Mouse (Mus musculus) heart, embryonic 12.5 days (tissue): ENCODE results near the gene Mgat4a. TPM values are rescaled to one million over a fixed set of nuclear protein-coding genes. Genes with fewer than 3 reads are reported as not detected.

Experiments used
- ATAC-seq: fragments of 200-750 bp; cut with Nextera tagmentation; 2 replicates; pipeline ENCODE4 v1.8.0; 2017; ENCODE audit warnings: moderate TSS enrichment, moderate library complexity; ENCODE audit not compliant: insufficient number of reproducible peaks, low FRiP score
- H3K27ac ChIP-seq: fragments of 300-500 bp; sonication (generic); 2 replicates; pipeline ENCODE4 v1.5.1; 2016; ENCODE audit warnings: mild to moderate bottlenecking, moderate library complexity; ENCODE audit not compliant: poor library complexity, severe bottlenecking
- H3K27me3 ChIP-seq: fragments of 300-500 bp; sonication (generic); replicated peaks from 2 replicates; pipeline ENCODE4 v1.6.1; 2016; ENCODE audit warnings: mild to moderate bottlenecking, moderate library complexity
- H3K36me3 ChIP-seq: fragments of 300-500 bp; sonication (generic); 2 replicates; pipeline ENCODE4 v1.6.1; 2016; ENCODE audit warnings: mild to moderate bottlenecking, moderate library complexity
- H3K4me1 ChIP-seq: fragments of 300-500 bp; sonication (generic); replicated peaks from 2 replicates; pipeline ENCODE4 v1.6.1; 2016; ENCODE audit warnings: mild to moderate bottlenecking
- H3K4me2 ChIP-seq: fragments of 300-500 bp; sonication (generic); 2 replicates; pipeline ENCODE4 v1.6.1; 2016; ENCODE audit warnings: mild to moderate bottlenecking, moderate library complexity
- H3K4me3 ChIP-seq: fragments of 300-500 bp; sonication (generic); 2 replicates; pipeline ENCODE4 v1.5.1; 2016; ENCODE audit warnings: mild to moderate bottlenecking
- H3K9ac ChIP-seq: fragments of 300-500 bp; sonication (generic); 2 replicates; pipeline ENCODE4 v1.6.1; 2016; ENCODE audit warnings: mild to moderate bottlenecking, moderate library complexity
- H3K9me3 ChIP-seq: fragments of 300-500 bp; sonication (generic); replicated peaks from 2 replicates; pipeline ENCODE4 v1.6.1; 2016; ENCODE audit warnings: mild to moderate bottlenecking, moderate library complexity
- WGBS: fragments of 180-500 bp; shearing (Covaris S2); methylation state at CpG from one replicate; pipeline ENCODE4 v1.1.7; 2016; 5-methylcytosine and 5-hydroxymethylcytosine counted together
- polyA plus RNA-seq: library from polyadenylated mRNA; unstranded; fragments of >200 nt; fragmentation: Nextera tagmentation; extraction: Ambion mirVana; gene quantifications from 2 replicates; pipeline ENCODE4 v1.2.1, GENCODE M21; 2016

Gene Mgat4a
- polyA plus RNA-seq, 1 experiment from 2014 or later: 3.9 TPM

DNA sequence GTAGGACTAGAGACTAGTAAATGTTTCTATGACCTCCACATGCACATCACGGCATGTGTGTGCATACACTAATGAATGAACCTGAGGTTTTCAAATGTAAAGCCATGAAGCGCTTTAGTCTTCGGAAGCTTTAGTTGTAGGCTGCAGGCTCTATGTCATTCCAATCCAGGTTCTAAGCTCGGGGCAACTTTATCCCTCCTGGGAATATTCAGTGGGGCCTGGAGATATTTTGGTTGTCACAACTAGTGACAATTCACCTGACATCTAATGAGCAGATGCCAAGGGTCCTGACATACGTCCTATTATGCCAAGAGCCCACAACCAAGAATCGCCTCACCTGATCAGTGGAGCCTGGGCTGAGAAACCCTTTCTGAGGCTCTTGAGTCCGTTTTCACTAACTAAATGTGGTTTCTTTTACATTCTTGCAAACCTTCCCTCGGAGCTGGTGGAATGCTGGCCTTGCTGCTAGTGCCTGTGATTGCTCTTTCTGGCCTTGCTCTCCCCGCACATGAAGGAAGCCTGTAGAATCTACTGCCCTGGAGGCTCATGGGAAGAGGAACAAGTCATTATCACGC is 75.9 kb downstream of the Mgat4a start:
- 72% methylated on average over 10 of the region's 10 CpGs for WGBS
- peaks cover 5% of the 10 kb centered on the region; the same call in 1 of the 2 replicates for H3K9me3 ChIP-seq
- H3K27me3 ChIP-seq: no peaks in the 10 kb centered on the region
- H3K36me3 ChIP-seq: no peaks in the 10 kb centered on the region
- 0 out of 2 replicates have a peak, but pooled peaks cover 3% of the 10 kb centered on the region for H3K4me1 ChIP-seq
- H3K4me2 ChIP-seq: no peak overlapping the region
- no peak overlapping the region for H3K4me3 ChIP-seq
- no peak overlapping the region for H3K9ac ChIP-seq
- no peak overlapping the region for H3K27ac ChIP-seq
- no peak for ATAC-seq

DNA sequence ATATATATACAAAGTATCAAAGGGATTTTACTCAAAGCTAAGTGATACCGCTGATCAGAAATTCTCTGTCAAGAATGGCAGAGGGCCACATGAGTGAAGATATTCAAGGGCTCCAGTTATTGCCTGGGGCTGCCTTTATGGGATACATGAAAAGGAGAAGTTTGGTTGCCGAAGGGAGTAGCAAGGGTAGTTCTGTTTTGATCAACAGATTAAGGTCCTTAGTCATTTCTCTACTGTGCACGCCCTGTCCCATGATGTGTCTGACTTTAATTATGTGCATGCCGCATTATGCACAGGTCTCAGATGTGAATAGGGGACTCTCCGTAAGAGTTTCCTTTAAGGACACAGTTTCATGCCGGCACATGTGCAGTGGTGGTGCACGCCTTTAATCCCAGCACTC is 83.3 kb downstream of the Mgat4a start:
- 89% methylated on average over 7 of the region's 7 CpGs for WGBS
- 0 out of 2 replicates have a peak, but pooled peaks cover 4% of the 10 kb centered on the region for H3K27me3 ChIP-seq
- no peak for ATAC-seq
- no peak overlapping the region for H3K27ac ChIP-seq
- H3K9me3 ChIP-seq: no peaks in the 10 kb centered on the region
- no peak overlapping the region for H3K9ac ChIP-seq
- H3K36me3 ChIP-seq: no peaks in the 10 kb centered on the region
- H3K4me3 ChIP-seq: no peak overlapping the region
- H3K4me1 ChIP-seq: 0 out of 2 replicates have a peak, but pooled peaks cover 5% of the 10 kb centered on the region
- no peak overlapping the region for H3K4me2 ChIP-seq

DNA sequence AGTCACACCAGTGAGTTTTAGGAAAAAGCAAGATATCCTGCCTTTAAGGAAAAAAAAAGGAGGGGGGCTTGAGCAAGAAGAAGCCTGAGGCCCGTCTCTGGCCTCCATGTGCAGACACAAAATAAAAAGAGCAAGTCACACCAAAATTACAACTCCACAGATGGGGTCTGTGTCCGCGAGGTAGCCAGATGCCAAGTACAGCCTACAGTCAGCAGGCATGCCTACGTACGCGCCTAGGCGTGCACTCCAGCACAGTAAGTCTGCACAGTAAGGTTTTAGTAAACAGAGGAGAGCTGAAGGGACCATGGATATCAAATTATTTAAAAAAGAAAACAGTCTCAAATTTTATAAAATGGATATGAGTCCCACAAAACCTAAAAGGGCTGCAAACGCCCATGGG is 89.5 kb downstream of the Mgat4a start:
- WGBS: 90% methylated on average over 8 of the region's 8 CpGs
- ATAC-seq: no peak
- H3K4me2 ChIP-seq: no peak overlapping the region

DNA sequence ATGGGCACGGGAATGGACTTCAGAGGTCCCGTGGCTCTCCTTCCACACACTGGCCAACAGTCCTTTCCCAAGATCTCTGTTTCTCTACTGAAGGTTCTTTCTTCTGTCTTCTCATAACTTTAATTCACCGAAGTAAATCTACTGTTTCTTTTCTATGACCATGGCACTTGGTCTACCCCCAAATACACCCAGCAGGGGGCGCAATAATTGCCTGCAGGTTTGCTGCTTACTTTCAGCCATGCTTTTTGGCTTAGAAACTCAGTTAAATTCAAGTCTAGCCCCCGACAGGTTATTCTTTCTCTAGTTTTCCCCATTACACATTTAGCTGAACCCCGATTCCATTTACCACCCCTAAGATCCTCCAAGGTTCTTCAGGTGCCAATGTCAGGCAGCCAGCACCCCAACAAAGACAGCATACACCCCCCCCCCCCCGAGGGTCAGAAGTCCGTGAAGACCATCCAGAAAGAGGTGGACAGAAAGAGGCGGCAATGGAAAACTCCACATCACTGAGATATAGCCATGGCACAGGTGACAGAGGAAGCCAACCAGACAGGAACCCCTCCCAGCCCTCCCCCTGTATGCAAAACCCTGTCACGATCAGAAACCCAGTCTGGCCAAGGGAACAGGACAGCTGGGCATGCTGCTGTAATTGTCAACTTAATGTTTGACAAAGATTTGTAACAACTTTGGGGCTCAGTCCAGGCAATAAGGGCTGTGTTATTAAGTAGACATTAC is 92.3 kb downstream of the Mgat4a start:
- no peak overlapping the region for H3K4me2 ChIP-seq
- ATAC-seq: no peak
- H3K9me3 ChIP-seq: no peaks in the 10 kb centered on the region
- no peak overlapping the region for H3K27ac ChIP-seq
- no peaks in the 10 kb centered on the region; the same call in 1 of the 2 replicates for H3K36me3 ChIP-seq
- no peaks in the 10 kb centered on the region for H3K4me1 ChIP-seq
- H3K27me3 ChIP-seq: no peaks in the 10 kb centered on the region
- no peak overlapping the region for H3K9ac ChIP-seq
- no peak overlapping the region for H3K4me3 ChIP-seq
- 71% methylated on average over 10 of the region's 10 CpGs for WGBS

More for the DNA sequence above, 89.5 kb downstream of the Mgat4a start:
- Histone ChIP-seq H3K27ac (no peak overlapping the region), H3K9me3 (no peaks in the 10 kb centered on the region), H3K4me3 (no peak overlapping the region), H3K4me1 (no peaks in the 10 kb centered on the region), H3K9ac (no peak overlapping the region), H3K27me3 (no peaks in the 10 kb centered on the region), H3K36me3 (no peaks in the 10 kb centered on the region)

DNA sequence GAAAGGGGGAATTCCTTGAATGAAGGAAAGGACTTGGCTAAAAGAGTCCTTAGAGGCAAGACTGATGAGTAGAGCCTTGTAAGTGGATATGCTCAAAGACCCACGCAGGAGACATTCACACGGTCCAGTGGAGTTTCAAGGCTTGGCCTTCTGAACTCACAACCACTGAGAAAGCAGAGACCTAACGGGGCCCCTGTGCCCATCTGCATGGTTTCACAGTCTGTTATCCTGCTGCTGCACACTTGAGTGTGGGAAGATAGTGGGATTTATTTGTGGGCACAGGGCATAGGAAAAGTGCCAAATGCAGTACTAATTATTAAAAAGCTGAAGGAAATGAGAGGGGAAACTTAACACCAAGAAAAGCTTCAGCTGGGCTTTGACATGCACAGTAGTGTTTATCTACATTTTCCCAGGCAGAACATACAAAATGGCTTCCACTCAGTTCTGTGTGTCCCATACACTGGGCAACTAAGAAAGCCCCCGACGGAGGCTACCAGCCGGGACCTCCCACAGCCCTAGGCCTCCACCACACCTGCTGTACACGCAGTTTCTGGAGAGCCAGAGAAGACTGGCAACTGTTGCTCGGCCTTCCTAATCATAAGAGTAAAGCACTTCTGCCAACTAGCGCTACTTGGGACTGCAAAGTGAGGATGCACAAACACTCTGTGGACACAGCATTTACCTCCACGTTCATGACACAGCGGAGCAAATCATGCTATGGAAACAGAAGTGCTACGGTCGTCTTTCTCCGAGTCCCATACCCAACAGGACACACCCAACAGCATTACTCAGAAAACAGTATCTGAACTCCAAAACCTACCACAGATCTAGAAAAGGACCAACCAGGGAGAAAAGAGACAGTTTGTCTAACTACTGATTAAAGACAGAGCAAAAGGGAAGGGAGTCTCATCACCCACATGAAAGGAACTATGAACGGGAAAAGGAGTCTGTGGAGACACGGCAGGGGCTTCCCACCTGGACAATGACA is 97.7 kb downstream of the Mgat4a start:
- Histone ChIP-seq H3K4me2 (no peak overlapping the region), H3K9me3 (no peaks in the 10 kb centered on the region), H3K36me3 (peaks cover 25% of the 10 kb centered on the region), H3K27me3 (no peaks in the 10 kb centered on the region), H3K4me3 (no peak overlapping the region), H3K4me1 (peaks cover 5% of the 10 kb centered on the region; the same call in 1 of the 2 replicates), H3K27ac (no peak overlapping the region), H3K9ac (no peak overlapping the region)
- no peak for ATAC-seq
- WGBS: 88% methylated on average over 16 of the region's 16 CpGs

DNA sequence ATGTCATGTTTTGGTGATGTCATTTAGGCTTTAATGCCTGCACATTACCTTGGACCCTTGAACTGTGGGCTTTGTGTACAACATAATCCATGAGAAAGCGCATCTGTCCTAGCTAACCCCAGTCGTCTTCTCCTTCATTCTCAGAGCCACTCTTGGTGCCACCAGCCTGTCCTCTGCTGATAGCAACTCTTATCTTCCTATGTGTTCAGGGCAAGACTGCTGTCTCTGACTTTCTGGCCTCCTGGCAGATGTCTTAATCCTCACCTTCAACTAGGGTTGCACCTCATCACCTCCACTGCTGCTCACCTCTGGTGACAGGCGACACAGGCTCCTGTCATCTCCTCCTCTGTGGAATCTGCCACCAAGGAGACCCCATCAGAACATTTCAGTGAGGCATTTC is 104.4 kb downstream of the Mgat4a start:
- Histone ChIP-seq H3K4me3 (no peak overlapping the region), H3K9me3 (no peaks in the 10 kb centered on the region), H3K36me3 (peaks cover 76% of the 10 kb centered on the region), H3K27me3 (no peaks in the 10 kb centered on the region), H3K4me1 (peaks cover 11% of the 10 kb centered on the region), H3K9ac (no peak overlapping the region), H3K4me2 (no peak overlapping the region), H3K27ac (no peak overlapping the region)
- 71% methylated on average over 3 of the region's 3 CpGs for WGBS
- ATAC-seq: no peak

DNA sequence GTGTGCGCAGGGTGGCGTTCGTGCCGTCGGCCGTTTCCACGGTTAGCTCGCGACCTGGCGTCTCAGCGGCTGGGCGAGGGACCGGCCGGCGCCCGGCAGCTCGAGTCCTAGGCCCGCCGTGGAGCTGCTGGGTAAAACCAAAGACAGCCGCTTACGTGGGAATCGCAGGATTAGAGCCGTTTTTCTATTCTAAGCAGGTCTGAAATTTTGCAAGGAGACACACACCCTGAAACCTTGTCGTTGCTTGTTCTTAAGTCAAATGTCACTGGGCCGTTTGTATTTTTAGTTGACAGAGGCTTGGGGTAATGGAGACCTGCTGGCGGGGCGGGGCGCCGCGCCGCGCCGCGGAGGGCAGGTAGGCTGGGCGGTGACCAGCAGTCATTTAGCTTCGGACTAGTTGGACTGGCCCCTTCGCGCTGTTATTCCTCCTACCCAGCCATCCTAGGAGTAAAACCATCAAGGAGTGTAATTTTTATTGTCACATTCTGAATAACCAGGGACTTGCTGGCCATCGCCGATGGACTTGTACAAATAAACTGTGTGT is 110.4 kb downstream of the Mgat4a start:
- H3K4me3 ChIP-seq: peak overlapping the region; percentile 96
- peak; percentile 62; the same call in 1 of the 2 replicates for ATAC-seq
- peak overlapping the region; percentile 91 for H3K9ac ChIP-seq
- WGBS: 2% methylated on average over 40 of the region's 40 CpGs
- peak overlapping the region; percentile 65 for H3K27ac ChIP-seq
- no peaks in the 10 kb centered on the region for H3K9me3 ChIP-seq
- H3K4me1 ChIP-seq: peaks cover 21% of the 10 kb centered on the region
- no peaks in the 10 kb centered on the region for H3K27me3 ChIP-seq
- H3K4me2 ChIP-seq: peak overlapping the region; percentile 85
- H3K36me3 ChIP-seq: peaks cover 52% of the 10 kb centered on the region

DNA sequence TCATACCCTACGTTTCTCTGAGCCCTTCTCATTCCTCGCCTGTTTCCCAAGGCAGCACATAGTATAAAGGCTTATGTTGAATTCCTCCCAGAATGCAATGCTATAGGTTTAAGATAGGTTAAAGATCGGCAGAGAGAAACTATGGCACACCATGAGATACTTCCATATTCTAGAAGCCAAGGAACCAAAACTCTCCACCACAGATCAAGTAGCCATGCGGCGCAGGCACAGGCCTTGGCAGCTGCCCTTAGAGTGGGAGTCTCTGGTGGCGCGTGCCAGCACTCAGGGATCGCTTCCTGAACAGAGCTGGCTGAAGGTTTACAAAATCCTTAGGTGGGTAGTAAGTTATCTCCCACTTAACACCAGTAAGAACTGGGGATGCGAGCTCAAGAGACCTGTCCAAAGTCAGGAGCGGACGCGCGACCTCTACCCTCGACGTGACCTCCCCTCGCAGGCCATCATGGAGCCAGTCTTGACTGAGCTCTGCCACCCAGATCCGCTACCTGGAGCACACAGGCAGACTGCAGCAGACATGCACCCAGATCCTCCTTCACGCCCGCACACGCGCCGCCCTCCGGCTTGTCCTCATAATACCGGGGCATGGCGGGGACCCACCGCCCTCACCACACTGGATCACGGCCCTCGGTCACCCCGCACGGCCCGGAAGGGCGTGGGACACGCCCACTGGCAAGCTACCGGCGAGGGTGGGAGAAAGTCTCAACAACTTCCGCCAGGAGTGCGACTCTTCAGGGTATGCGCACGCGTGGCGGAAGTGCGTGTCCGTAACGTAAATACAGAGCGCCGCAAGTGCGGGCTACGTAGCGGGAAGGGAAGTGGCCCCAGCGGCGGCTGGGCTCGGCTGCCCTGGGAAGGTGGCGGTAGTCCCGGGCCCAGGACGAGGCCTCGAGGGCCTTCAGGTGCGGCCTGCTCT is 111.2 kb downstream of the Mgat4a start, which contains the start of the genes Coa5 and Unc50:
Coa5 (minus strand) TSS at position 738 of the 931 bp plus-strand sequence.
Unc50 (plus strand) TSS at position 774 of the 931 bp plus-strand sequence.
- peak; percentile 98 for ATAC-seq
- Histone ChIP-seq H3K9ac (peak within 1 kb of the TSS; percentile 91), H3K4me1 (peaks cover 21% of the 10 kb centered on the region), H3K27me3 (no peaks in the 10 kb centered on the region), H3K9me3 (no peaks in the 10 kb centered on the region), H3K27ac (peak within 1 kb of the TSS; percentile 71), H3K36me3 (peaks cover 49% of the 10 kb centered on the region), H3K4me3 (peak within 1 kb of the TSS; percentile 96), H3K4me2 (peak within 1 kb of the TSS; percentile 85)
- 2% methylated on average over 57 of the region's 57 CpGs for WGBS

DNA sequence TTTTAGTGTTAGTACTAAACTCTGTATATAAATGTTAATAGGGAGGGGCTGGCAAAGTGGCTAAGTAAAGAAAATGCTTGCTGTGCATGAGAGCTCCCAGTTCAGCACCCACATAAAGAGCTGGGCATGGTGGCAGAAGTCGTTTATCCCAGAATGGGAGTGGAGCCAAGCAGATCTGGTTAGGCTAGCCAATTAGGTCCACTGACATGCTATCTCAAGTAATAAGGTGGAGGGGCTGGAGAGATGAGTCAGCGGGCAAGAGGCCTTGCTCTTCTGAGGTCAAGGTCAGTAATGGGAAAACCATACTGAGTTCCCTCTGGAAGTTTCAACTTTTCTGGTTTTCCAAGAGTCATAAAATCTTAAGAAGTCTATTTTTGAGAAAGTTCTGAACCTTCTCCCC is 111.9 kb downstream of the Mgat4a start:
- WGBS: 45% methylated on average over 2 of the region's 2 CpGs
- no peak overlapping the region for H3K27ac ChIP-seq
- H3K4me3 ChIP-seq: peak overlapping the region; percentile 96
- no peak for ATAC-seq
- H3K27me3 ChIP-seq: no peaks in the 10 kb centered on the region
- peaks cover 3% of the 10 kb centered on the region; the same call in 1 of the 2 replicates for H3K9me3 ChIP-seq
- H3K9ac ChIP-seq: peak overlapping the region; percentile 91
- H3K36me3 ChIP-seq: peaks cover 51% of the 10 kb centered on the region
- peaks cover 21% of the 10 kb centered on the region for H3K4me1 ChIP-seq
- H3K4me2 ChIP-seq: peak overlapping the region; percentile 85
